Mouse (Mus musculus) NIH3T3 (cell line): ENCODE data around the gene Fanca.
"Not testable (repeated sequence)": the region's sequence is repeated elsewhere in the genome, so short reads cannot be mapped to it uniquely, and the experiment has no call there.

Source experiments
- DNase-seq: peaks from one replicate; pipeline ENCODE4 v3.0.0-alpha.2; 2012; ENCODE audit warnings: low read depth

Gene Fanca

GRCm38 (mm10) chr8:123271901-123272300 lies 46.5 kb downstream of the Fanca start:
- DNase-seq, result no peak

- no peak for DNase-seq
Observed at GRCm38 (mm10) chr8:123271147-123271546, 47.2 kb downstream of the Fanca start.

DNA sequence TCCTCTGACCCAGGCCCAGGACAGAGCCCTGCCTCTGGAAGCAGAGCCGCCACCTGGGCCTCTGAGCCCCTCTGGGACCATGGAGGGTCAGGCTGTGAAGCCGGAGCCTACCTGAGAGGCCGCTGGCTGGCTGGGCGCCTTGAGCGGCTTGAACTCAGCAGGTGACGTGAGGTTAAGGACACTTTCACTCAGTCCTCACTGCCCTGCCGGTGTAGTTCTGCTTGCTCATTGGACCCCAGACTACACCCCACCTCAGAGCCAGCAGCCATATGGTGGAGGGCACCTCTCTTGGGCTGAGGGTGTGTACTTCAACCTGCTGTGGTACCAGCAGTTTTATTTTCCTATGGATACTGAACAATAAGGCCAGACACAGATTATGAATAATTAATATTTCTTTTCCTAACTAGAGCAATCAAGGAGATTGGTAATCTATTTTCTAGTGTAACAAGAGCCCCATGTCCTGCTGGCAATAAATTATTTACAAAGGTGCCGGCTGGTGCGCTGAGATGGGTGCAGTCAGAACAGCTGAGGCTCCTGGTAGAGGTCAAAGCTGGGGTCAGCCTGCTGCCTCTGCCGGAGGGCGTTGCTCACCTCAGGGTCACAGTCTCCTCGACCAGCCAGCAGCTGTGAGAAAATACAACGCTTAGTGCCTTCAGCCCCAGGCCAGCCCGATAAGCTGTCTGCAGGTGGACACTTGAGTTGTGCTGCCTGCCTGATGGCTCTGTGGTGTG lies 50.3 kb downstream of the Fanca start:
- DNase-seq, result no peak

GRCm38 (mm10) chr8:123257593-123257992 lies 60.8 kb downstream of the Fanca start:
- DNase-seq, result not testable (repeated sequence)

DNA sequence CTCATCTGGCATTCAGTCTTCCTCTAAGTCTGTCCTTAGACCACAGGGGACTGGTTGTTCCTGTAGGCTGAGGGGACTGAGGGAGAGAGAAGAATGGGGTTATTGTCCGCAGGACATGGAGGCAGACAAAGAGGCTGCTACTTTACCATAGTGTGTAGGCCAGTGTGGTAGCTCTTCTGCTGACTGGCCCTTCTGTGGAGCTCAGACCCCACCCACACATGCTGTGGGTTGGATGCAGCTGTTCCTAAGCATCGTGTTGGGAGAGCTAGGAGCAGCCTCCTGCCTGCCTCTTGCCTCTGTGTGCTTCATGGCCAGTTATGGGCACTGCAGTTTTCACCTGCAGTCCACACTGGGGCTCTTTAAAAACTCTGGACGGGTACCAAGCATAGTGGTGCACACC lies 61.3 kb downstream of the Fanca start:
- DNase-seq, result no peak

- peak; percentile 21 for DNase-seq
Observed at GRCm38 (mm10) chr8:123255170-123255569, 63.2 kb downstream of the Fanca start.

- peak; percentile 91 for DNase-seq
Observed at GRCm38 (mm10) chr8:123254099-123254885, 64.1 kb downstream of the Fanca start, which contains the start of the genes Zfp276 and Vps9d1. Gene Zfp276 (plus strand): TSS chr8:123254195. Gene Vps9d1 (minus strand): TSS chr8:123254348.

- DNase-seq, result no peak
Observed at GRCm38 (mm10) chr8:123253451-123254098, 64.8 kb downstream of the Fanca start.

DNA sequence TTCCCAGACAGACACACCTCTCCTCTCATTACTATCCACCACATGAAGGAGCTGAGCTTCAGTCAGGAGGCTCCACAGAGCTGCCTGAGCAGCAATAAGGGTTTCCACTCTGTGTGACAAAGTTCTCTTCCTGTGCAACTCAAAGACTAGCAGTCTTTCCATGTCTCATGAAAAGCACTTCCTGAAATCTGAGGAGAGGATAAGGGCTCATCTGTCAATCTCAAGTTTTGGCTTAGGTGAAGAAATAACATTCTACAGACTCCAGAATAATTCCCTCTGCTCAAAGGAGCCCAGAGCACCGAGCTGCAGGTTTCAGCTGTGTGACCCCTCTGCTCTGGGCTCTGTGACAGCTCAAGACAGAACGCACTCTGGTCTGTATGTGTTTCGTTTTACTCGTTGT lies 65.5 kb downstream of the Fanca start:
- DNase-seq, result peak; percentile 22

DNA sequence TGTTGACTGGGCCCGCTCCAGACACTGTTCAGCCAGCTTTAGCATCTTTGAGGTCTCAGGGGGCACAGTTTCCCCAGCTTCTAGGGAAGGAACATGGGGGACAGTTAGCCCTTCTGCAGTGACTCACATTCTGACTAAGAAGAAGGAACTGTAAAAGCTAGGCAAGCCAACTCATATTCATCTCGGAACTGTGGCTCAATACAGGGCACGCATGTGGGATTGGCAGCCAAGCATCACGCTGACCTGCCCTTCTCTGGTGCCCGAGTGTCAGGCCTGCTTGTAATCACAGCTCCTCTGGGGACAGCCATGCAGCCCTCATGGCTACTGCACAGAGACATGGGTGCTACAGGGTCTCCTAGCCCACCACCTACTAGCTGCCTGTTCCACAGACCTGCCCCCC lies 67.4 kb downstream of the Fanca start:
- DNase-seq, result no peak

- DNase-seq, result no peak
Observed at GRCm38 (mm10) chr8:123248596-123248995, 69.8 kb downstream of the Fanca start.

DNA sequence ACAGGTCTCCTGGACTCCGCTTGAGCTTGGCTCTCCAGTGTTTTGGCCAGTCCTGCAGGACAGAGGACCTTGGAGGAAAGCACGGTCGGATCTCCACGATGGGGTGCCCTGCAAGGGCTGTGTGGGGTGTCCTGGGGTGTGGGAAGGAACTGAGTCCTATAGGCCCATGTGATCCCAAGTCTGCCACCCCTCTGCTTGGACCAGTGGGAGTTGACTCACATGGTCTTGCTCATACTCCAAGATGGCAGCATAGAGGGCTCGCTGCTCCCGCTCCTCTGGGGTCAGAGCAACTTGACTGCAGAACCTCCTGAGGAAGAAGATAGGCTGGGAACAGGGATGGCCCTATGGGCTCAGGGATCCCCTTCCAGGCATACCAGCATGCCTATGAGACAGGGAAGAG lies 70.6 kb downstream of the Fanca start:
- no peak for DNase-seq

DNA sequence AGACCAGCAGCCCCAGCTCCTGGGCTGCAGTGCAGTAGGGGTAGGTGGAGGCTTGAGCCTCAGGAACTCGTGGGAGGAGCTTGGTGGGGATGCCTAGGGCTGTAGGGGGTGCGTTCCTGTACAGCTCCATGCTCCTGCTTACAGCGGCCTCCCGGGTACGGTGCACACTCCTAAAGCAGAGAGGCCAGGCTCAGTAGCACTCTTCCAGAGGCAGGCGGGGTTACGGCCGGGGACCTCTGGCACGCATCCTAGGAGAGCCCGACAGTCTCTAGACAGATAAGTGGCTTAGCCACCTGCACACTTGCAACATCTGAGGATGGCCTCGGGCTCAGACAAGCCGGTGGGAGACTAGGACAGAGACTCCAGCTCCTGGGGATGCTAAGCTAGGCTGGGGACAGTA lies 72.8 kb downstream of the Fanca start:
- DNase-seq, result no peak

- no peak for DNase-seq
Observed at GRCm38 (mm10) chr8:123244382-123244781, 74.0 kb downstream of the Fanca start.

DNA sequence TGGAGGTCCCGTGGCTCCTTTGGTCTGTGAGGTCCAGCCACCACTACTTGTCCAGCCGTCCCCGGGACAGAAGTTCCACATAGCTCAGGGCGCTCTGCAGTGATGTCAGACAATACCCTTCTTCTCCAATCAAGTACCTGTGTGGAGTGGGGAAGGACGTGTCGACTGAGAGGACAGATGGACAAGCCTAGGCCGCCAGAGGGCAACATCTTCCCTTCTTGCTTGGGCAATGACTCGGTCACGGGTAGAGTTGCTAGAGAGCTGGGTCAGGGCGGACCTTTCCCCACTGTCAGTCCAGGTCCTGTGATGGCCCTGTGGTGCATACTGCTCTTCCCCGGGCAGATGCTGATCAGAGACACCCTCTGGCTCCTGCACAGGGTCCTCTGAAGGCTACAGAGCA lies 75.3 kb downstream of the Fanca start:
- DNase-seq, result peak; percentile 17

GRCm38 (mm10) chr8:123242107-123242923 lies 76.1 kb downstream of the Fanca start:
- no peak for DNase-seq

- DNase-seq, result no peak
Observed at GRCm38 (mm10) chr8:123239398-123239797, 79.0 kb downstream of the Fanca start.

DNA sequence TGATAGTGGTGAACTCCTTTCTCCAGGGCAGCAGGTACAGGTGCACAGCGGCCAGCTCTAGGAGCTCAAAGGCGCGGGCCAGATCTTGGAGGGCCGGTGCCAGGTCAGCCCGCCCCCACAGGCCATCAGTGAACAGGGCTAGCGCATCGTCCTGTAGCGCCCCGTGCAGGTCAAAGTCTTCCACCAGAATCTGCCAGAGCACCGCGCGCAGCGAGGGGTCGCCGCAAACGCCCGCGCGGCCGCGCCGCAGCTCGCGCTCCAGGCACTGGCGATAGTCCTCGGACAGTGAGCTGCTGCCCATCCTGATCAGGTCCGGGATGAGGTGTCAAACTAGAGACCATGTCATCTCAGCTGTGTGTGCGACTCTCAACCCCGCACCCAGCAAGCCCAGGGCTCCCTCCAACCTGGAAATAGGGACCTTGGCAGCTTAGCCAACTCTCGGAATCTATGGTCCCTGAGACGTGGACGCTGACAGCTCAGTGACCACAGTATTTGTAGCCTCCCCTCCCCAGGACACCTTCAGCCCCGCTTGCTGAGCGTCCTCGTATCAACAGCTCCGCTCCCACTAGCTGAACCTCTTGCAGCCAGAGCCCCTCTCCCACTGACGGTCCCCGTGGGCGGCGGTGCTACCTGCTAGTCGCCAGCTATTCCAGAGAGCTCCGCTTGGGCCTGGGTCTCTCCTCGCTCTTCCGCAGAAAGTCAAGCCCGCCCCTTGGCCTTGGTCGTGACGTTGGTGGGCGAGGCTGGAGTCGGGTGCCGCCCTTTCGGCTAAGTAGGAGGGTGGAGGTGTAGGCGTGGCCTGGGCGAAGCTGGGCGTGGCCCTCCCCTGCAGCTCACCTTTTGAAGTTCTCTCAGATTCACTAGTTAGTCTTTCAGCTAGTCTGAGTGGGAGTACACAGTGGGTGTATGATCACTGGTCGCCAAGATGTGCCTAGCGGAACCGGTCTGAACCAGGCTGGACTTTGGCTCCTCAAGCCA lies 82.6 kb downstream of the Fanca start, which contains the start of gene Spata2l:
Spata2l (minus strand) TSS at position 714 of the 978 bp plus-strand sequence.
- peak; percentile 88 for DNase-seq

GRCm38 (mm10) chr8:123234918-123235519 lies 83.4 kb downstream of the Fanca start:
- DNase-seq, result peak; percentile 30

- DNase-seq, result no peak
Observed at GRCm38 (mm10) chr8:123233760-123234159, 84.6 kb downstream of the Fanca start.
